Mouse (Mus musculus) ES-Bruce4 (cell line): Measurements from ENCODE around the gene Itgb2. TPM values are rescaled to one million over a fixed set of nuclear protein-coding genes. Genes with fewer than 3 reads are reported as not detected.

Source experiments
- H3K27ac ChIP-seq: 2 replicates; pipeline ENCODE4 v1.5.1; 2012; ENCODE audit warnings: low read length, inconsistent platforms; ENCODE audit not compliant: insufficient read depth
- H3K27me3 ChIP-seq: 2 replicates; pipeline ENCODE4 v1.6.1; 2012; ENCODE audit warnings: mild to moderate bottlenecking, low read length, inconsistent platforms; ENCODE audit not compliant: control insufficient read depth, poor library complexity, insufficient read depth, severe bottlenecking
- H3K36me3 ChIP-seq: 2 replicates; pipeline ENCODE4 v1.6.1; 2012; ENCODE audit warnings: inconsistent platforms, mild to moderate bottlenecking, low read length, moderate library complexity; ENCODE audit not compliant: control insufficient read depth, poor library complexity, insufficient read depth, severe bottlenecking
- H3K4me1 ChIP-seq: one replicate; pipeline ENCODE4 v1.8.1; 2011; ENCODE audit warnings: low read length; ENCODE audit not compliant: control insufficient read depth, insufficient read depth
- H3K4me3 ChIP-seq: 2 replicates; pipeline ENCODE4 v1.5.1; 2011; ENCODE audit warnings: low read depth, mild to moderate bottlenecking, low read length
- H3K9ac ChIP-seq: 2 replicates; pipeline ENCODE4 v1.6.1; 2012; ENCODE audit warnings: low read depth, mild to moderate bottlenecking, inconsistent platforms; ENCODE audit not compliant: poor library complexity, severe bottlenecking
- H3K9me3 ChIP-seq: replicated peaks from 2 replicates; pipeline ENCODE4 v1.6.1; 2012; ENCODE audit warnings: mild to moderate bottlenecking, low read length, inconsistent platforms; ENCODE audit not compliant: control insufficient read depth, poor library complexity, insufficient read depth, severe bottlenecking
- CTCF ChIP-seq: IDR thresholded peaks from one replicate; pipeline ENCODE4 v1.8.1; 2011; ENCODE audit warnings: low read depth, low read length
- EP300 ChIP-seq: IDR thresholded peaks from 2 replicates; pipeline ENCODE4 v1.6.1; 2011; ENCODE audit warnings: low read depth, low read length; ENCODE audit not compliant: insufficient read depth
- POLR2A ChIP-seq: IDR thresholded peaks from one replicate; pipeline ENCODE4 v1.8.1; 2011; ENCODE audit warnings: low read length; ENCODE audit not compliant: insufficient read depth
- polyA plus RNA-seq: library from polyadenylated mRNA; stranded (reverse); fragments of >200 nt; gene quantifications from 2 replicates; pipeline ENCODE4 v1.2.4, GENCODE M21; 2011; ENCODE audit warnings: low read depth; ENCODE audit not compliant: missing spikeins, insufficient read depth, insufficient read length

The Itgb2 gene
- polyA plus RNA-seq, 1 experiment, result 0.82 TPM

- no peaks in the 10 kb centered on the region for H3K4me1 ChIP-seq
- H3K4me3 ChIP-seq, result no peak overlapping the region
- TF ChIP-seq CTCF, result no peak
- TF ChIP-seq POLR2A, result no peak
- TF ChIP-seq EP300, result no peak
- no peaks in the 10 kb centered on the region for H3K27me3 ChIP-seq
- H3K36me3 ChIP-seq, result no peaks in the 10 kb centered on the region
- H3K27ac ChIP-seq, result no peak overlapping the region
- H3K9ac ChIP-seq, result no peak overlapping the region
- H3K9me3 ChIP-seq, result no peaks in the 10 kb centered on the region
Measured at GRCm38 (mm10) chr10:77540576-77541102, 10.6 kb downstream of the Itgb2 start.

- H3K36me3 ChIP-seq, result no peaks in the 10 kb centered on the region
- no peak overlapping the region for H3K27ac ChIP-seq
- no peaks in the 10 kb centered on the region for H3K9me3 ChIP-seq
- no peak overlapping the region for H3K4me3 ChIP-seq
- no peak overlapping the region for H3K9ac ChIP-seq
- H3K4me1 ChIP-seq, result no peaks in the 10 kb centered on the region
- H3K27me3 ChIP-seq, result no peaks in the 10 kb centered on the region
- TF ChIP-seq EP300 (no peak), POLR2A (no peak), CTCF (no peak)
Measured at GRCm38 (mm10) chr10:77541864-77542666, 12.0 kb downstream of the Itgb2 start.

- no peak for TF ChIP-seq EP300
- TF ChIP-seq CTCF, result peak; percentile 50
- no peak for TF ChIP-seq POLR2A
Measured at GRCm38 (mm10) chr10:77543226-77543625, 13.2 kb downstream of the Itgb2 start.

GRCm38 (mm10) chr10:77544916-77545315 lies 14.9 kb downstream of the Itgb2 start:
- Histone ChIP-seq H3K27ac (no peak overlapping the region), H3K27me3 (no peaks in the 10 kb centered on the region), H3K4me3 (no peak overlapping the region), H3K36me3 (no peaks in the 10 kb centered on the region), H3K9me3 (no peaks in the 10 kb centered on the region), H3K4me1 (no peaks in the 10 kb centered on the region), H3K9ac (no peak overlapping the region)
- no peak for TF ChIP-seq CTCF
- TF ChIP-seq EP300, result no peak
- TF ChIP-seq POLR2A, result no peak

More at GRCm38 (mm10) chr10:77543226-77543625, 13.2 kb downstream of the Itgb2 start:
- Histone ChIP-seq H3K27me3 (no peaks in the 10 kb centered on the region), H3K36me3 (no peaks in the 10 kb centered on the region), H3K4me3 (no peak overlapping the region), H3K4me1 (no peaks in the 10 kb centered on the region), H3K27ac (no peak overlapping the region), H3K9ac (no peak overlapping the region), H3K9me3 (no peaks in the 10 kb centered on the region)

- no peaks in the 10 kb centered on the region for H3K36me3 ChIP-seq
- no peak overlapping the region for H3K4me3 ChIP-seq
- TF ChIP-seq EP300 (no peak), POLR2A (no peak)
- H3K9ac ChIP-seq, result no peak overlapping the region
- no peaks in the 10 kb centered on the region for H3K27me3 ChIP-seq
- no peak overlapping the region for H3K27ac ChIP-seq
- H3K9me3 ChIP-seq, result no peaks in the 10 kb centered on the region
- no peaks in the 10 kb centered on the region for H3K4me1 ChIP-seq
Measured at GRCm38 (mm10) chr10:77548576-77548975, 18.5 kb downstream of the Itgb2 start.

GRCm38 (mm10) chr10:77550874-77551273 lies 20.8 kb downstream of the Itgb2 start:
- Histone ChIP-seq H3K9me3 (no peaks in the 10 kb centered on the region), H3K4me1 (no peaks in the 10 kb centered on the region), H3K36me3 (no peaks in the 10 kb centered on the region), H3K9ac (no peak overlapping the region), H3K4me3 (no peak overlapping the region), H3K27ac (no peak overlapping the region), H3K27me3 (no peaks in the 10 kb centered on the region)
- TF ChIP-seq CTCF, result no peak
- TF ChIP-seq EP300, result no peak
- TF ChIP-seq POLR2A, result no peak
